Mouse (Mus musculus): ENCODE data around the gene Gm3486. TPM values are rescaled to one million over a fixed set of nuclear protein-coding genes. Genes with fewer than 3 reads are reported as not detected.

Gm3486 gene
- polyA plus RNA-seq (2012; ENCODE audit: low replicate concordance) = not detected in 2 replicates

GRCm38 (mm10) chr14:41489385-41489784 lies at the start of gene Gm3486:
Gene Gm3486, minus strand, starts transcription at chr14:41489485.

GRCm38 (mm10) chr14:41453418-41453817 lies 35.9 kb downstream of the Gm3486 start, which contains the start of gene Gm7954:
Gene Gm7954, minus strand, starts transcription at chr14:41453518.

Other genes with a start within 250 kb of the Gm3486 start
- not detected in 2 replicates for gene Gm2832, start 210.7 kb downstream of the Gm3486 start, polyA plus RNA-seq (2012; ENCODE audit: low replicate concordance)
- gene Gm5798, start 140.9 kb downstream of the Gm3486 start, polyA plus RNA-seq (2012; ENCODE audit: low replicate concordance) = not detected in 2 replicates
- not detected in 2 replicates for gene Gm7945, start 103.1 kb downstream of the Gm3486 start, polyA plus RNA-seq (2012; ENCODE audit: low replicate concordance)
- gene Gm6482, start 81.2 kb downstream of the Gm3486 start, polyA plus RNA-seq (2012; ENCODE audit: low replicate concordance) = not detected in 2 replicates
- gene Gm7954, start 36.0 kb downstream of the Gm3486 start, polyA plus RNA-seq (2012; ENCODE audit: low replicate concordance) = not detected in 2 replicates
- gene Gm7970, start 66.1 kb upstream of the Gm3486 start, polyA plus RNA-seq (2012; ENCODE audit: low replicate concordance) = not detected in 2 replicates
- gene 1700049E17Rik2, start 83.7 kb upstream of the Gm3486 start, polyA plus RNA-seq (2012; ENCODE audit: low replicate concordance) = not detected in 2 replicates
- not detected in 2 replicates for gene Gm3072, start 135.1 kb upstream of the Gm3486 start, polyA plus RNA-seq (2012; ENCODE audit: low replicate concordance)
- not detected in 2 replicates for gene Gm3676, start 157.0 kb upstream of the Gm3486 start, polyA plus RNA-seq (2012; ENCODE audit: low replicate concordance)
- not detected in 2 replicates for gene Gm8068, start 212.4 kb upstream of the Gm3486 start, polyA plus RNA-seq (2012; ENCODE audit: low replicate concordance)

All from leukemia stem cell, adult 10-12 weeks (primary cell).